Mouse (Mus musculus) adrenal gland, adult (tissue): ENCODE results near the gene Iqsec1.

Experiments used
- DNase-seq, 2 experiments: peaks; one replicate each; pipeline ENCODE4 v3.0.0; 2022 to 2023; ENCODE audit warnings: low spot score in 1 of 2; ENCODE audit not compliant: inconsistent age in 2 of 2

Gene Iqsec1

DNA sequence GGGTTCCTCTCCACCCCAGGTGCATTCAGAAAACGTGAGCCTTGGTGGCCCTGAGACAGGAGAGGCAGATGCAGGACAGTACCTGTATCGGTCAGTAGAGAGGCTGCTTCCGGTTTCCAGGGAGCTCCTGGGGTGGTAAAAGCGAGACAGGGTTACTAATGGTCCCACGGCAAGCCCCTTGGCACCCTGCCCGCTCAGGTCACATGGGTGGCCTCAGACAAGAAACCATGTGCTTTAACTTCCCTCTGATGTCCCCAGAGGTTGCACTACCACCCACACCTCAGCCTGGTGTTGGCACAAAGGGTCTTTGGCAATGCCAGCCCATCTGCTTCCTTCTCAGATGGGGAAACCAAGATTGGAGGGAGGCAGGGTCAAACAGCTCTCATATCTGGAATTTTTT is 201.4 kb downstream of the Iqsec1 start:
- DNase-seq = no peak

DNA sequence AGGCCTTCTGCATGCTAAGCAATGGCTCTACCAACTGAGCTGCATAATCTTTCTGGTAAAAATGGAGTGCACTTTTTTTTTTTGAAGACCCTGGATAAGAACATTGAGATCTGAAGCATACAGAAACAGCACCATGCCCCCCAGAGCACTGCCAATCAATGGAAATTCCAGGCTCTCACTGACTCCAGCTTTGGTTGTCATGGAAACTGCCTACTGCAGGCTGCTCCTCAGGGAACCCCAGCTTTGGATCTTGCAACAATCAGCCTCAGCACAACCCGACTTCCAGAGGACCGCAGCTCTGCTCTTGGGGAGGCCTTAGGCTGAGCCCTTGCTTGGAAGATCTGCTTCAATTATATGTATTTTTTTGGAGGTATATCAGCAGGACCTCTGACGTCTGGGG is 201.9 kb downstream of the Iqsec1 start:
- DNase-seq = no peak

DNA sequence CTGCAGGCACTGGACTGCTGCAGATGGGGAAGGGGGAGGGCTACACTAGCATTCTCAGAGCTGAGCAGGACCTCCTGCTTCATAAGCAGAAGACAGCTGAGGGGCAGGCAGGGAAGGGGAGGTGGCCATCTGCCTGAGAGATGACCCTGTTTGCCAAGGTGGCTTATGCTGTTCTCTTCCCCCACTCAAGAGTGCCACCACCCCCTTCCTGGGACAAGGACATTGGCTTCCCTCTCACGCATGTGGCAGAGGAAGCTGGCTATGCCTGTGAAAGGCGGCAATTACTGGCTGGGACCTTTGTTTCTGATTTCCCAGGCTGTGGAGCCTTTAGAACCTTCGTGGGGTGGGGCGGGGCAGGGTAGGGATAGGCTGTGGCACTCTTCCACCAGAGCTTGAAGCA is 204.5 kb downstream of the Iqsec1 start:
- no peak for DNase-seq

DNA sequence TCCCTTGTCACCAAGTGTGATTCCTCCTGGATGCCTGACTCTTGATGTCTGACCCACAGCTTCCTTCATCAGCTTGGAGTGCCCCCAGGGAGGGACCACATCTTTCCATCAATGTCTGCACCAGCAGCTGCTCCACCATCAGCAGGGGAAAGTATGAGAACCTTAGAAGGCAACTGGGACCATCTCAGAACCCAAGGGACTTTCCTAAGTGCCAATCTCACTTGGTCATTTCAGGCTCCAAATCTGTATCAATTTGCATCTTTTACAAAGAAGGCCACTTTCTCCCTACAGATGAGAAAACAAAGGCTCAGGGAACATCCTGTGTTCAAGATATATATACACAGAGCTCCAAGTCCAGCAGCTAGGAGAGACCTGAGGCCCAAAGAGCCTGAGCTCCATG is 205.3 kb downstream of the Iqsec1 start:
- DNase-seq = no peak

DNA sequence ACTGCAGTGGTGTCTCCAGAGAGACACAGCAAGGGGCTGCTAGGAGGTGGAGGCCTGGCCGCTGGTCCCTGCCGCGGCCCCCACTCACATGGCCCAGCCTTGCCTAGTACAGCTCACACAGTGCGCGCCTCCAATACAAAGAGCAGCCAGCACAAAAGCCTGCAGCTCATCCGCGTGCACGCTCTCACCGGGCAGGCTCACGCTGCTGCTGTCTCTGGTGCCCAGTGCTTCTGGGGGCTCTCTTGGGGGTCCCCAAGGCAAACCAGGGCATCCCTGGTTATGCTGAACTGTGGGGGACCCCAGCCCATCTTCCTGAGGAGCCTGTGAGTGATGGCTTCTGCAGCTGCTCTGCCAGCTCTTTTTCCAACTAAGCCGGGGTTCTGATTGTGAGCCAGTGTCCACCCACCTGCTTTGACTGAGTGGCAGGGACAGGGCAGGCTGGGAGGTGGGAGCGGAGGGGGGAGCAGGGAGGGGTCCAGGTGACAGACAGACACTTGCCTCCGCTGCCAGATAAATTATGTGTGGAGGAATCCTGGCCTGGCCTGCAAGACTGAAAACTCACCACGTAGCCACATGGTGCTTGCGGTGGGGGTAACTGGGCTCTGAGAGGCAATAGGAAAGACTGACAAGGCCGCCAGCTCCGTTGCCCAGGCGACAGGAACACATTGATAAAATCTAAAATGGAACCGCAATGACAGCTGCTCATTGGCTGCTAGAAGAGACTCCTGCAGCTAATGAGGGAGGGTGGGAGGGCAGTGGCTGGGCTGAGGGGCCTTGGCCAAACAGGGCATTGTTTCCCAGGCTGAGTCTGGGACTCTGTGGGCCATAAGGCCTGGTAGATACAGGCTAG is 206.3 kb downstream of the Iqsec1 start:
- peak; percentile 76 to 78 for DNase-seq

- DNase-seq = peak in 1 of 2 experiments; percentile 26
Observed at GRCm38 (mm10) chr6:90780532-90780931, 208.0 kb downstream of the Iqsec1 start.

DNA sequence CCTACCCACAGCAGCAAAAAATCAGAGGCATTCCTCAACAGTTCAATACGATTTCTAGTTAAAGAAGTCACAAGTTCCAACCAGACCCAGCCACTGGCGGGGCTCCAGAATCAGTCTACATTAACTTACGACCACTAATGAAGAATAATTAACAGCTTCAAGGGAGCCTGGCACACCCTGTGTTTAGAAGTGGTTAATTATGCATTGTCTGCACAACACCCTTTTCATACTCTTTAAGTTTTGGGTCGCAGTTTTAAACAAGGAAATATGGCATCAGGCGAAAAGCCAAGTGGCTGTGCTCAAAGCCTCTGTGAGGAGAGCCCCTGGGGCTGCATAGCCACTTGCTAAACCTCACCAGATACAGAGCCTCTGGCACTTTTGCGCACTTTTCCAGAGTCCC is 209.6 kb downstream of the Iqsec1 start:
- peak in 1 of 2 experiments; percentile 19 for DNase-seq

- DNase-seq = no peak
Observed at GRCm38 (mm10) chr6:90777302-90777701, 211.2 kb downstream of the Iqsec1 start.

- DNase-seq = no peak
Observed at GRCm38 (mm10) chr6:90775606-90776005, 212.9 kb downstream of the Iqsec1 start.

DNA sequence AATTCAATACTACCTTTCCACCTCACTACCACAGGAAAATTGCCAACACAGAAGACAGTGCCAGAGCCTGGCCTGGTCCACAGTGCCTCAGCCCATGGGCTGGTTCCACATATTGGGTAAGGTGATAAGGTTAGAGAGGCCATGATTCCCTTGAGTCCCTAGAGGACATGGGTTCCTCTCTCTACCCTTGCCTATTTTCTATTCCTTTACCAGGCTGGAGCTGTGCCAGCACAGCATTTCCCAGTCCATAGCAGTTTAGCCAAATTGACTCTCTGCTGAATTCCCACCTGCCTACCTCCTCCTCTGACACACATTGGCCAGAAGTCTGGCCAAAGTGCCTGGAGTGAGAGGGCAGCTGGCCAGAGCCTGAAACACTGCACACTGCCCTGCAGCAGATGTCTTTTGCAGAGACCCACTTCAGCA is 214.7 kb downstream of the Iqsec1 start:
- DNase-seq = peak in 1 of 2 experiments; percentile 26

DNA sequence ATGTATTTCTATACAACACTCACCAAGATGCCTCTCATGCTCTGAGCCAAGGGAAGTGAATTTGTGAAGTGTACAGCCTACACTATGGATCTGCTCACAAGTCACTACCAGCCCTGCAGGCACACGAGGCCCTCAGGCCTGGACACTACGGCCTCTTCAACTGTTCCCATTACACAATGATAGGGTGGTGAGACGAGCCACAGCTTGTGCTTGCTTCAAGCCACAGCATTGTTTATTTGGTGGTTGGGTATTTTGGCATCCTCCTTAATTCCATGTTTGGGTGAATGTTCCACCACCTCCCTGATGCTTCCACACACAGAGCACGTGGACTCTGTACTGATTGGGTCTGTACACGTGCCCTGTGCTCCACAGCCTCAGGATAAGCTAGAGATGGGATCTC is 216.4 kb downstream of the Iqsec1 start:
- no peak for DNase-seq

- no peak for DNase-seq
Observed at GRCm38 (mm10) chr6:90768526-90768925, 220.0 kb downstream of the Iqsec1 start.

GRCm38 (mm10) chr6:90767874-90768273 is 220.6 kb downstream of the Iqsec1 start:
- DNase-seq = no peak

- DNase-seq = peak in 1 of 2 experiments; percentile 27
Observed at GRCm38 (mm10) chr6:90764753-90765152, 223.7 kb downstream of the Iqsec1 start.

DNA sequence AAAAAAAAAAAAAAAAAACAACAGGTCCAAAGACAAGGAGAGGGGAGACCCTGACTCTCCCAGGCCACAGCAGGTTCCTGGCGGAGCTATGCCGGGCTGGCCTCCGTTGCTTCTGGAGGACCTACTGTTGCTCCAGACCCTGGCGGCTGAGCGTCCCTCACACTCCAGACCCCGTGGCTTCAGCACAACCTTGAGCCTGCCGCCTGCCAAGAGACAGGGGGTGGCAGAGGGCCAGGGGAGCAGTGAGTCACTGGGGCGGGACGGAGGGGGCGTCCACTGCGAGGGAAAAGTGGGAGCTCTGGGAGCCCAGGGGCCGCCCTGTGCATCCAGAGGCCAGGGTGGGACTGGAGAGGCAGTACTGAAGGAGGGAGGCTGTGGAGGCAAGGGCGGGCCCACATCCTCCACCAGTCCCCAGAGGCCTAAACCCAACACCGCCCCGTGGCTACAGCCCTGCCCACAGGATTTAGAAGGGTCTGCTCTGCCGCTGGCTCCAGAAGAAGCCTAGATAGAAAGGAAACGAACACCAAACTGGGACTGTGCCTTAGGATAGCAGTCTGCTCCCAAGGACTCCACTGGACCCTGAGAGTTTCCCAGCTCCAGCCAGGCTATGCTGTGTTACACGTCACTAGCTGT is 224.4 kb downstream of the Iqsec1 start:
- peak; percentile 96 to 97 for DNase-seq

DNA sequence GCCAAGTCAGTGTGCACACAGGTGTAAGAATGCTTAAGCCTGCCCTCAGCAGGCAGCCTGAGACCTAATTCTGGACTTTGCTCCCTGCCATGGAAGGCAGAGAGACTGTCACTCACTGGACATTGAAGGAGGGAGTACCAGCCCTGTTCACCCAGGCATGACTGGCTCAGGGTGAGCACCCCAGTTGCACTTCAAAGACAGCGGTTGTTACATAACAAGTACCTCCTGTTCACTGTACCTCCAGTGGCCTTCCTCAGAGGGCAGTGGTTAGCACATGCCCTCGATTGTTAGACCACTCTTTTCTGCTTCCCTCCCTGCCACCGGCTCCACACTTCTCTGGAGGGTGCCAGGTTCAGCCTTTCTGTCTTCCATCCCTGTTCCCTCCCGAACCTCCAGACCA is 225.2 kb downstream of the Iqsec1 start:
- DNase-seq = peak; percentile 68 to 75

DNA sequence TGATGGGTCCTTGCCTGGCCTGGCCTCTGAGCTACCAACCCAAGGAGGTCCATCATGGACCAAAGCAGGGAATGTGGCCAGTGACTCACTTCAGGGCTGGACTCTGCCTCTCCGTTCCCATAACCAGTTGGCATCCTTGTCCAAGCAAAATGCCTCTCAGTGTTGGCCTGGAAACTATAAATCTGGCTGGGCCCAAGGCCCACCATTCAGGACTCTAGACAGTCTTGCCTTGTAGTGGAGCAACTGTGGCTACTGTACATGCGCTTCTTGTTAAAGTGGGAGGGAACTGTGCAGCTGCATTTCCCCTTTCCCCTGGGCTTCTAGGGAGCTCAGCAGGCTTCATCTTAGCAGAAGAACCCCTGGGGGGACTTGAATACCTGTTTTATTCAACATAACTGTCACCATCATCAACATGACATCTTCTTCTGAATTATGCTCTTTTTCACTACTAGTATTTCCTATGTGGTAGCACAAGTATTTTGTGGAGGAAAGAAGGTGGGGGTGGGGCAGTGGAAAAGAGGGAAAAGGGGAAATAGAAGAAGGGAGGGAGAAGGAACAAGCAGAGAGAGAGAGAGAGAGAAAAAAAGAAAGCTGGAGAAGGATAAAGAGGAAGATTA is 226.3 kb downstream of the Iqsec1 start:
- peak; percentile 35 to 54 for DNase-seq

DNA sequence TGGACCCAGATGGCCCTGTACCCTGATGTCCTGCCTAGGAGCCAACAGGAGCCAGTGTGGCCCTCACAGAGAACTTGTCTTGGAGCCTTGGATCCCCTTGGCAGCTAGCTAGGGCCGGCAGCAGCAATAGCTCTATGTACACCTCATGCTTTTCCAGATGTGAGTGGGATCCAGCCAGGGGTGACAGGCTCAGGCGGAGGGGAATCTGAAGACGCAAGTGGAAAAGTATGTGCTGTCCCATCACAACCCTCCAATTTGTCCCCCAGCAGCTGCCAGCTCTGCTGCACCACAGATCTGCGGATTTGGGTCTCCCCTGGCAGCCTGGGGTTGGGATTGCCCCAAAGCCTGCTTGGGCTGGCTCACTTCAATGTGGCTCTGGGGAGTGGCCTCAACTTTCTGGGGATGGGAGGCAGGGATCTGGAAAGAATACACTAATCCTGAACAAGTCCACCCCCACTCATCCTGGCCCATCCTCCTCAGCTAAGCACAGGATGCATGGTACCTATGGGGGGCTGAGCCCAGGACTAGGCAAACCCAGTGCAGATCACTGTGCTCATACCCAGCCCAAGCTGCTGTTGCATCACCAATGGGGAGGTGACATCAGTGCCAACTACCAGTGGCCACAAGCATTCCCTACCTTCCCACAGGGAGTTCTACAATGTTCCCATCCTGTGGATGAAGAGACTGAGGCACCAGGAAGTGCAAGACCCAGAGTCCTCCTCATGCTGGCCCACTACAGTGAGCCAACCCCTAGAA is 227.0 kb downstream of the Iqsec1 start:
- DNase-seq = peak; percentile 42 to 63

GRCm38 (mm10) chr6:90760886-90761285 is 227.6 kb downstream of the Iqsec1 start:
- DNase-seq = no peak

DNA sequence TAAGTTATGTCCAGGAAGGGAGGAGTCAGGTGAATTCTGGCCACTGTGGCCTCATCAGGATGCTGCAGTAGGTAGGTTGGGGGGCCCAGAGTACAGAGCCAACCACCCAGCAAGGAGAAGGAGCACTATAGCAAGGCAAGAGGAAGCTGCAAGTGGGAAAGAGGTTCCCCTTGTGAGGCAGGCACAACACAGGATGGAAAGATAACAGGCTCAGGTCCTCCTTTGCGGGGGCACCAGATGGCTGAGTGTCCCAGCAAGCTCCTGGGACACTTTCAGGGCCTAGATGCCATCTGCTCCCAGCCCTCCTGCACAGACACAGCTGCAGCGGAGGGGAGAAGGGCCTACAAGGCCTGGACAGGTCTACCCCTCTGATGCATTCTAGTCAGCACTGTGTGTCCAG is 228.7 kb downstream of the Iqsec1 start:
- DNase-seq = peak; percentile 43 to 66

DNA sequence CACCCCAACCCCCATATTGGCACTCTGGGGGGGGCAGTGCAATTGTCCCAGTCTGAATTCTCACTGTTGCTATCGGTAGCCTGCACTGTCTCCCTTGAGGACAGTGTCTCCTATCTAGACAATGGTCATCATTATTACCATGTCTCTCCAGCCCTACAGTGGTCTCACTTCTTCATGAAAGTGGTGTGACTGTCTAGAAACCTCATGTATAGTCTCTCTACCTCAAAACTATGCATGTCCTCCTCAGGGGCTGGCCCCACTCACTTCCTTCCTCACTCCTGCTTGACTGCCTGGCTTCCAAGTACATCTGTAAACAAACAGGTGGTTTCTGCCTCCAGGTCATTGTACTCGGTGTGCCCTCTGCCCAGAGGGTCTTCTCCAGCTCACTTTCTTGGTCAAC is 230.3 kb downstream of the Iqsec1 start:
- DNase-seq = no peak
